Mouse (Mus musculus): ENCODE results near the gene Itgae.

Itgae gene

GRCm38 (mm10) chr11:73148209-73148608 is 57.8 kb downstream of the Itgae start:
- DNase-seq (ENCODE audit: low spot score): no peak

- no peak for DNase-seq (ENCODE audit: low spot score)
Observed at GRCm38 (mm10) chr11:73155071-73155470, 64.7 kb downstream of the Itgae start.

- DNase-seq (ENCODE audit: low spot score): peak; percentile 15
Observed at GRCm38 (mm10) chr11:73159957-73160810, 69.8 kb downstream of the Itgae start, which contains the start of gene P2rx5. P2rx5 (plus strand) TSS chr11:73160421.

GRCm38 (mm10) chr11:73160811-73161200 is 70.4 kb downstream of the Itgae start:
- DNase-seq (ENCODE audit: low spot score): no peak

- DNase-seq (ENCODE audit: low spot score): no peak
Observed at GRCm38 (mm10) chr11:73161616-73162015, 71.2 kb downstream of the Itgae start.

GRCm38 (mm10) chr11:73162284-73162683 is 71.9 kb downstream of the Itgae start:
- no peak for DNase-seq (ENCODE audit: low spot score)

- no peak for DNase-seq (ENCODE audit: low spot score)
Observed at GRCm38 (mm10) chr11:73168071-73168470, 77.7 kb downstream of the Itgae start.

GRCm38 (mm10) chr11:73168576-73168975 is 78.2 kb downstream of the Itgae start:
- no peak for DNase-seq (ENCODE audit: low spot score)

- peak; percentile 19 for DNase-seq (ENCODE audit: low spot score)
Observed at GRCm38 (mm10) chr11:73169231-73169630, 78.8 kb downstream of the Itgae start.

- DNase-seq (ENCODE audit: low spot score): peak; percentile 23
Observed at GRCm38 (mm10) chr11:73172186-73172585, 81.8 kb downstream of the Itgae start.

- DNase-seq (ENCODE audit: low spot score): no peak
Observed at GRCm38 (mm10) chr11:73175612-73176011, 85.2 kb downstream of the Itgae start.

- no peak for DNase-seq (ENCODE audit: low spot score)
Observed at GRCm38 (mm10) chr11:73176186-73176585, 85.8 kb downstream of the Itgae start.

GRCm38 (mm10) chr11:73176608-73177508 is 86.5 kb downstream of the Itgae start, which contains the start of the genes Emc6 and Tax1bp3:
Emc6 (minus strand) TSS chr11:73177037.
Tax1bp3 (plus strand) TSS chr11:73177083.
- peak; percentile 95 for DNase-seq (ENCODE audit: low spot score)

- DNase-seq (ENCODE audit: low spot score): peak; percentile 67
Observed at GRCm38 (mm10) chr11:73177509-73177875, 87.1 kb downstream of the Itgae start.

GRCm38 (mm10) chr11:73177895-73178294 is 87.5 kb downstream of the Itgae start:
- no peak for DNase-seq (ENCODE audit: low spot score)

- no peak for DNase-seq (ENCODE audit: low spot score)
Observed at GRCm38 (mm10) chr11:73185872-73186615, 95.7 kb downstream of the Itgae start.

GRCm38 (mm10) chr11:73187231-73187630 is 96.8 kb downstream of the Itgae start:
- no peak for DNase-seq (ENCODE audit: low spot score)

- DNase-seq (ENCODE audit: low spot score): no peak
Observed at GRCm38 (mm10) chr11:73193047-73193446, 102.7 kb downstream of the Itgae start.

GRCm38 (mm10) chr11:73194444-73194843 is 104.1 kb downstream of the Itgae start:
- DNase-seq (ENCODE audit: low spot score): no peak
